Comparison of ENCODE assay signal across 17 mouse cellular contexts in genomic region chr2:29852957-29853485, GRCm38 (mm10). TPM values are rescaled to one million over a fixed set of nuclear protein-coding genes. Genes with fewer than 3 reads are reported as not detected.
DNase-seq lines count a peak whose midpoint lies in the region; ATAC-seq and TF ChIP-seq lines count a peak whose summit lies in the region.
"Had no signal": no experiment of that assay in that cellular context is flagged by ENCODE, and none has a peak within 500 bp of the region (broad histone marks: within the 10 kb centered on the region; RNA-seq: fewer than 3 reads in every experiment).

No protein-coding gene starts in this region.

- H3K9me3 ChIP-seq in forebrain, embryonic 10.5 days = no peaks in the 10 kb centered on the region
- no peaks in the 10 kb centered on the region for H3K9me3 ChIP-seq in forebrain, embryonic 16.5 days (ENCODE audit: control insufficient read depth, low read length)
- no peaks in the 10 kb centered on the region for H3K9me3 ChIP-seq in midbrain, embryonic 11.5 days (ENCODE audit: control insufficient read depth, low read length)
- no peaks in the 10 kb centered on the region for H3K9me3 ChIP-seq in midbrain, embryonic 16.5 days (replicated peaks; ENCODE audit: control insufficient read depth, low read length, poor library complexity, severe bottlenecking)
- H3K9me3 ChIP-seq in midbrain, embryonic 14.5 days (ENCODE audit: control insufficient read depth, low read length) = no peaks in the 10 kb centered on the region
- H3K9me3 ChIP-seq: G1E; liver, embryonic 12.5 days had no signal

- peaks cover 52% of the 10 kb centered on the region for H3K4me1 ChIP-seq in forebrain, embryonic 10.5 days
- no peaks in the 10 kb centered on the region for H3K4me1 ChIP-seq in forebrain, embryonic 16.5 days (replicated peaks; ENCODE audit: control insufficient read depth, insufficient read depth, low read length)
- H3K4me1 ChIP-seq in midbrain, embryonic 11.5 days (ENCODE audit: control insufficient read depth, insufficient read depth, low read length) = peaks cover 79% of the 10 kb centered on the region
- peaks cover 7% of the 10 kb centered on the region for H3K4me1 ChIP-seq in midbrain, embryonic 16.5 days (ENCODE audit: control insufficient read depth, insufficient read depth, low read length)
- peaks cover 33% of the 10 kb centered on the region for H3K4me1 ChIP-seq in midbrain, embryonic 14.5 days (ENCODE audit: control insufficient read depth, insufficient read depth, low read length)
- no peaks in the 10 kb centered on the region for H3K4me1 ChIP-seq in heart, adult 2 months (ENCODE audit: control insufficient read depth, insufficient read depth, low read length)

- no peak overlapping the region for H3K4me3 ChIP-seq in forebrain, embryonic 10.5 days
- H3K4me3 ChIP-seq in forebrain, embryonic 16.5 days (replicated peaks; ENCODE audit: low read length) = no peak overlapping the region
- no peak overlapping the region for H3K4me3 ChIP-seq in midbrain, embryonic 11.5 days (ENCODE audit: low read depth, low read length)
- no peak overlapping the region for H3K4me3 ChIP-seq in midbrain, embryonic 16.5 days (ENCODE audit: low read depth, low read length)
- H3K4me3 ChIP-seq in midbrain, embryonic 14.5 days (replicated peaks; ENCODE audit: low read depth, low read length) = no peak overlapping the region
- H3K4me3 ChIP-seq in heart, adult 2 months = no peak overlapping the region
- H3K4me3 ChIP-seq: erythroblast, embryonic 14.5 days; liver, embryonic 12.5 days had no signal

- no peak for ATAC-seq in forebrain, embryonic 16.5 days
- peak; percentile 68 for ATAC-seq in midbrain, embryonic 11.5 days (ENCODE audit: low FRiP score)
- no peak for ATAC-seq in midbrain, embryonic 16.5 days
- no peak for ATAC-seq in midbrain, embryonic 14.5 days (ENCODE audit: low FRiP score, low TSS enrichment)
- ATAC-seq: CD4-positive, CD25-positive, alpha-beta regulatory T cell, adult 4 months; liver, embryonic 12.5 days had no signal

- 41% methylated on average over 4 of the region's 4 CpGs for WGBS in forebrain, embryonic 10.5 days
- 31% methylated on average over 4 of the region's 4 CpGs for whole genome bisulfite sequencing in forebrain, embryonic 16.5 days
- whole genome bisulfite sequencing in midbrain, embryonic 11.5 days = 13% methylated on average over 4 of the region's 4 CpGs
- 8% methylated on average over 4 of the region's 4 CpGs for WGBS in midbrain, embryonic 16.5 days
- 6% methylated on average over 4 of the region's 4 CpGs for WGBS in midbrain, embryonic 14.5 days
- WGBS in heart, adult 2 months = 50% methylated on average over 4 of the region's 4 CpGs

- H3K79me2 ChIP-seq in heart, adult 2 months (replicated peaks; ENCODE audit: control insufficient read depth, insufficient read depth, low read length) = no peaks in the 10 kb centered on the region

- no peak for DNase-seq in forebrain, embryonic 10.5 days (ENCODE audit: extremely low spot score, low spot score)
- DNase-seq in midbrain, embryonic 11.5 days (ENCODE audit: low spot score, missing footprints) = peak; percentile 91
- DNase-seq in midbrain, embryonic 14.5 days = peak; percentile 43
- DNase-seq in heart, adult 2 months = no peak
- no peak for DNase-seq in heart, adult 8-10 months (ENCODE audit: low spot score)
- DNase-seq in T-cell, adult 2 months (ENCODE audit: low spot score) = no peak
- DNase-seq: cerebellum, adult 9-10 months; gastrocnemius, postnatal 10 days; heart, adult 18-20 months; kidney, adult 9 months; lung, embryonic 14.5 days had no signal

- no peak for TF ChIP-seq POLR2A in heart, adult 2 months (IDR thresholded peaks at IDR 0.05; ENCODE audit: insufficient read depth, low read depth, low read length)

- H3K27ac ChIP-seq in forebrain, embryonic 10.5 days = peak overlapping the region; percentile 62; the same call in 1 of the 2 replicates
- H3K27ac ChIP-seq in forebrain, embryonic 16.5 days (ENCODE audit: low read length) = no peak overlapping the region
- H3K27ac ChIP-seq in midbrain, embryonic 11.5 days (ENCODE audit: low read depth, low read length) = peak overlapping the region; percentile 84
- no peak overlapping the region for H3K27ac ChIP-seq in midbrain, embryonic 16.5 days (ENCODE audit: low read length)
- H3K27ac ChIP-seq in midbrain, embryonic 14.5 days (replicated peaks; ENCODE audit: low read depth, low read length) = peak overlapping the region; percentile 69
- H3K27ac ChIP-seq in heart, adult 2 months = no peak overlapping the region
- H3K27ac ChIP-seq: liver, embryonic 12.5 days had no signal

- H3K4me2 ChIP-seq in forebrain, embryonic 16.5 days (ENCODE audit: low read length) = no peak overlapping the region
- peak overlapping the region; percentile 8; the same call in 1 of the 2 replicates for H3K4me2 ChIP-seq in midbrain, embryonic 11.5 days
- H3K4me2 ChIP-seq in midbrain, embryonic 16.5 days (ENCODE audit: low read length) = no peak overlapping the region
- no peak overlapping the region for H3K4me2 ChIP-seq in midbrain, embryonic 14.5 days (ENCODE audit: low read length)
- H3K4me2 ChIP-seq: liver, embryonic 12.5 days; lung, embryonic 14.5 days had no signal

- no peak overlapping the region for H3K9ac ChIP-seq in forebrain, embryonic 16.5 days (replicated peaks; ENCODE audit: low read depth, low read length)
- H3K9ac ChIP-seq in midbrain, embryonic 11.5 days (ENCODE audit: low read length) = peak overlapping the region; percentile 26
- no peak overlapping the region for H3K9ac ChIP-seq in midbrain, embryonic 16.5 days (ENCODE audit: low read depth, low read length)
- no peak overlapping the region for H3K9ac ChIP-seq in midbrain, embryonic 14.5 days (replicated peaks; ENCODE audit: low read length)
- H3K9ac ChIP-seq in heart, adult 2 months (ENCODE audit: low read depth, low read length) = no peak overlapping the region
- H3K9ac ChIP-seq: liver, embryonic 12.5 days; lung, embryonic 14.5 days had no signal

- H3K36me3 ChIP-seq in forebrain, embryonic 10.5 days (replicated peaks) = no peaks in the 10 kb centered on the region
- no peaks in the 10 kb centered on the region for H3K36me3 ChIP-seq in forebrain, embryonic 16.5 days (ENCODE audit: control insufficient read depth, insufficient read depth)
- no peaks in the 10 kb centered on the region for H3K36me3 ChIP-seq in midbrain, embryonic 11.5 days (ENCODE audit: control insufficient read depth, insufficient read depth, low read length)
- H3K36me3 ChIP-seq in midbrain, embryonic 16.5 days (ENCODE audit: control insufficient read depth, insufficient read depth, low read length) = no peaks in the 10 kb centered on the region
- H3K36me3 ChIP-seq in midbrain, embryonic 14.5 days (ENCODE audit: control insufficient read depth, insufficient read depth, low read length) = no peaks in the 10 kb centered on the region
- H3K36me3 ChIP-seq in heart, adult 2 months (ENCODE audit: control insufficient read depth, insufficient read depth, low read length) = no peaks in the 10 kb centered on the region
- H3K36me3 ChIP-seq: liver, embryonic 12.5 days had no signal

- no peak for TF ChIP-seq EP300 in heart, adult 2 months (IDR thresholded peaks at IDR 0.05; ENCODE audit: insufficient read depth, low read depth, low read length)

- intact Hi-C loops in heart, adult 2 months (cut with DNase I) = no loop called here

- H3K27me3 ChIP-seq in forebrain, embryonic 10.5 days (ENCODE audit: poor library complexity, severe bottlenecking) = peaks cover 100% of the 10 kb centered on the region
- H3K27me3 ChIP-seq in forebrain, embryonic 16.5 days (replicated peaks; ENCODE audit: control insufficient read depth, insufficient read depth, low read length) = no peaks in the 10 kb centered on the region; the same call in 1 of the 2 replicates
- H3K27me3 ChIP-seq in midbrain, embryonic 11.5 days (ENCODE audit: control insufficient read depth, insufficient read depth, low read length) = no peaks in the 10 kb centered on the region
- H3K27me3 ChIP-seq in midbrain, embryonic 16.5 days (ENCODE audit: control insufficient read depth, insufficient read depth, low read depth, low read length) = no peaks in the 10 kb centered on the region
- no peaks in the 10 kb centered on the region for H3K27me3 ChIP-seq in midbrain, embryonic 14.5 days (ENCODE audit: control insufficient read depth, insufficient read depth, low read length)
- no peaks in the 10 kb centered on the region for H3K27me3 ChIP-seq in heart, adult 2 months (ENCODE audit: control insufficient read depth, insufficient read depth, low read length)

- no peak for TF ChIP-seq CTCF in heart, adult 2 months (IDR thresholded peaks at IDR 0.05)

RNA-seq across cellular contexts. Expression of gene Cercam, which starts 15.9 kb away (rescaled TPM):
- polyA plus RNA-seq in forebrain, embryonic 10.5 days (2016; fragmentation: Nextera tagmentation; extraction: Ambion mirVana) = 15.0 and 16.3 TPM in 2 replicates
- polyA plus RNA-seq in forebrain, embryonic 16.5 days (2015; fragmentation: Nextera tagmentation; extraction: Ambion mirVana) = 7.3 and 8.4 TPM in 2 replicates
- 13.4 and 14.0 TPM in 2 replicates for polyA plus RNA-seq in midbrain, embryonic 11.5 days (2014; fragmentation: Nextera tagmentation; extraction: Ambion mirVana)
- 15.1 and 21.2 TPM in 2 replicates for polyA plus RNA-seq in midbrain, embryonic 16.5 days (2015; fragmentation: Nextera tagmentation; extraction: Ambion mirVana)
- 10.9 and 13.2 TPM in 2 replicates for polyA plus RNA-seq in midbrain, embryonic 14.5 days (2014; fragmentation: Nextera tagmentation; extraction: Ambion mirVana)
- total RNA-seq in heart, adult 2 months (2021) = 1 to 10 TPM; 3.0 to 4.1 TPM
- 6.9 and 9.1 TPM in 2 replicates for polyA plus RNA-seq in heart, adult 2 months (2012; rRNA removed)
- total RNA-seq in heart, adult 8-10 months (2022) = 1 to 10 TPM; 2.7 to 3.6 (median 3.1) TPM

RNA-seq across cellular contexts. Expression of gene Urm1, which starts 33.1 kb away (rescaled TPM):
- polyA plus RNA-seq in forebrain, embryonic 10.5 days (2016; fragmentation: Nextera tagmentation; extraction: Ambion mirVana) = 15.9 and 17.4 TPM in 2 replicates
- polyA plus RNA-seq in forebrain, embryonic 16.5 days (2015; fragmentation: Nextera tagmentation; extraction: Ambion mirVana) = 18.9 and 20.2 TPM in 2 replicates
- polyA plus RNA-seq in midbrain, embryonic 11.5 days (2014; fragmentation: Nextera tagmentation; extraction: Ambion mirVana) = 18.5 and 21.5 TPM in 2 replicates
- polyA plus RNA-seq in midbrain, embryonic 16.5 days (2015; fragmentation: Nextera tagmentation; extraction: Ambion mirVana) = 21.8 and 29.9 TPM in 2 replicates
- 22.4 and 28.0 TPM in 2 replicates for polyA plus RNA-seq in midbrain, embryonic 14.5 days (2014; fragmentation: Nextera tagmentation; extraction: Ambion mirVana)
- 10 to 100 TPM; 31.7 to 34.4 TPM for total RNA-seq in heart, adult 2 months (2021)
- polyA plus RNA-seq in heart, adult 2 months (2012; rRNA removed) = 30.5 and 38.3 TPM in 2 replicates
- 10 to 100 TPM; 33.2 to 37.6 (median 37.1) TPM for total RNA-seq in heart, adult 8-10 months (2022)

RNA-seq across cellular contexts. Expression of gene Odf2, which starts 36.0 kb away (rescaled TPM):
- polyA plus RNA-seq in forebrain, embryonic 10.5 days (2016; fragmentation: Nextera tagmentation; extraction: Ambion mirVana) = 124 and 125 TPM in 2 replicates
- polyA plus RNA-seq in forebrain, embryonic 16.5 days (2015; fragmentation: Nextera tagmentation; extraction: Ambion mirVana) = 61.4 and 73.7 TPM in 2 replicates
- 79.4 and 86.7 TPM in 2 replicates for polyA plus RNA-seq in midbrain, embryonic 11.5 days (2014; fragmentation: Nextera tagmentation; extraction: Ambion mirVana)
- polyA plus RNA-seq in midbrain, embryonic 16.5 days (2015; fragmentation: Nextera tagmentation; extraction: Ambion mirVana) = 66.2 and 69.9 TPM in 2 replicates
- 47.1 and 60.3 TPM in 2 replicates for polyA plus RNA-seq in midbrain, embryonic 14.5 days (2014; fragmentation: Nextera tagmentation; extraction: Ambion mirVana)
- 10 to 100 TPM; 16.6 to 20.1 TPM for total RNA-seq in heart, adult 2 months (2021)
- polyA plus RNA-seq in heart, adult 2 months (2012; rRNA removed) = 22.2 and 22.3 TPM in 2 replicates
- 10 to 100 TPM; 17.0 to 28.1 (median 19.8) TPM for total RNA-seq in heart, adult 8-10 months (2022)

RNA-seq across cellular contexts. Expression of gene Slc27a4, which starts 50.6 kb away (rescaled TPM):
- polyA plus RNA-seq in forebrain, embryonic 10.5 days (2016; fragmentation: Nextera tagmentation; extraction: Ambion mirVana) = 7.9 and 8.6 TPM in 2 replicates
- polyA plus RNA-seq in forebrain, embryonic 16.5 days (2015; fragmentation: Nextera tagmentation; extraction: Ambion mirVana) = 28.3 and 33.7 TPM in 2 replicates
- polyA plus RNA-seq in midbrain, embryonic 11.5 days (2014; fragmentation: Nextera tagmentation; extraction: Ambion mirVana) = 15.2 and 15.9 TPM in 2 replicates
- polyA plus RNA-seq in midbrain, embryonic 16.5 days (2015; fragmentation: Nextera tagmentation; extraction: Ambion mirVana) = 42.6 and 43.2 TPM in 2 replicates
- 36.1 and 40.0 TPM in 2 replicates for polyA plus RNA-seq in midbrain, embryonic 14.5 days (2014; fragmentation: Nextera tagmentation; extraction: Ambion mirVana)
- 10 to 100 TPM; 16.6 to 18.0 TPM for total RNA-seq in heart, adult 2 months (2021)
- polyA plus RNA-seq in heart, adult 2 months (2012; rRNA removed) = 17.0 and 22.6 TPM in 2 replicates
- 10 to 100 TPM; 13.4 to 18.7 (median 16.4) TPM for total RNA-seq in heart, adult 8-10 months (2022)

Comparison
In these comparisons a context has a peak if more than half of its experiments do, and no peak if none do; other contexts are left out.
1. H3K27ac ChIP-seq: peak in forebrain, embryonic 10.5 days (single experiment), midbrain, embryonic 11.5 days (single experiment) and midbrain, embryonic 14.5 days (single experiment); none in forebrain, embryonic 16.5 days (single experiment), midbrain, embryonic 16.5 days (single experiment) and heart, adult 2 months (single experiment).
2. DNase-seq: peak in midbrain, embryonic 11.5 days (single experiment) and midbrain, embryonic 14.5 days (single experiment); none in forebrain, embryonic 10.5 days (single experiment), heart, adult 2 months (0 of 2), heart, adult 8-10 months (single experiment) and T-cell, adult 2 months (single experiment).